Mouse (Mus musculus): ENCODE results near the gene Gm9117. TPM values are rescaled to one million over a fixed set of nuclear protein-coding genes. Genes with fewer than 3 reads are reported as not detected.
"Not testable (repeated sequence)": the region's sequence is repeated elsewhere in the genome, so short reads cannot be mapped to it uniquely, and the experiment has no call there.

Gene Gm9117
- polyA plus RNA-seq (2014; fragmentation: Nextera tagmentation; extraction: Ambion mirVana) = not detected in 2 replicates

DNA sequence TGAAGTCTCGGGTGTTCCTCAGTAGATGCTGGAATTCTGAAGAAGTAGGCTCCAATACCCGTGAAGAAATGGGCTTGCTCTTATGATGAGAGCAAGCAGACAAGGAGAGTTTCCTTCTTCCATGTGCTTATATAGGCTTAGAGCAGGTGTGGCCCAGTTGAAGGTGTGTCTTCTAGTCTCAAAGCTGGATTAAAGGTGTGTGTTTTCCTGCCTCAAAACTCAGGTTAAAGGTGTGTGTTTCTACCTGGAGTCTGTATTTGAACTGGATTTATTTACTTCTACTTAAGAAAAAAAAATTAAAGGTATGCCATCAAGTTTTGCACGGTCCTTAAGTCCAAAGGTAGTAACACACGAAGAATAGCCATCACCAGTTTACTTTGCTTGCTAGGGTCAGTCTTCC lies at the start of gene Gm9117:
Gene Gm9117 (minus strand): TSS at position 101 of the 400 bp plus-strand sequence.
- H3K27me3 ChIP-seq (ENCODE audit: control insufficient read depth, insufficient read depth, low read length); DNase-seq (ENCODE audit: low spot score); H3K9ac ChIP-seq (ENCODE audit: low read length); H3K9me3 ChIP-seq (ENCODE audit: control insufficient read depth, low read length); H3K36me3 ChIP-seq (ENCODE audit: control insufficient read depth, insufficient read depth, low read length); ATAC-seq (replicated peaks; ENCODE audit: low FRiP score); H3K4me3 ChIP-seq (ENCODE audit: low read depth, low read length); H3K4me2 ChIP-seq (ENCODE audit: low read depth, low read length, severe bottlenecking); H3K27ac ChIP-seq (ENCODE audit: low read depth, low read length); H3K4me1 ChIP-seq (replicated peaks; ENCODE audit: control insufficient read depth, insufficient read depth, low read length): not testable (repeated sequence)
- WGBS = 83% methylated on average over 4 of the region's 4 CpGs

DNA sequence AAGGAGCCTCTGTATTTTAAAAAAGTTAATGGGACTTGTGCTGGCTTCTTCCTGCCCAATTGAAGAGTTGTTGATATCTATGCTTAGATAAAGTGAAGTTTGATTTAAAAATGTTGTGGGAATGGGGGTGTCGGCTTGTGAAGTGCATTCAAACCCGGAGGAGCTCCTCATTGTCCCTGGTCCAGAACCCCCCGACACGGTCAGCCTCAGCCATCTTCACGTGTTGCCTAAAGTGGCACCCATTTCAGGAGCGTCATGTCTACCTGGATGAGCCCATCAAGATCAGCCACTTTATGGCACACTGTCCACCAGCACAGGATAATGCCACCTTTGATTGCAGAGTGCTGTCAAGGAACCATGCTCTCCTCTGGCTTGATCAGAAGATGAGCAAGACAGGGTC lies 25.6 kb upstream of the Gm9117 start:
- H3K27me3 ChIP-seq (ENCODE audit: control insufficient read depth, insufficient read depth, low read length); DNase-seq (ENCODE audit: low spot score); H3K9ac ChIP-seq (ENCODE audit: low read length); ATAC-seq (replicated peaks; ENCODE audit: low FRiP score); H3K9me3 ChIP-seq (ENCODE audit: control insufficient read depth, low read length); H3K4me2 ChIP-seq (ENCODE audit: low read depth, low read length, severe bottlenecking); H3K4me1 ChIP-seq (replicated peaks; ENCODE audit: control insufficient read depth, insufficient read depth, low read length); H3K4me3 ChIP-seq (ENCODE audit: low read depth, low read length); H3K27ac ChIP-seq (ENCODE audit: low read depth, low read length); H3K36me3 ChIP-seq (ENCODE audit: control insufficient read depth, insufficient read depth, low read length): not testable (repeated sequence)
- 95% methylated on average over 4 of the region's 6 CpGs for WGBS

GRCm38 (mm10) chr3:93961214-93961613 lies 17.9 kb upstream of the Gm9117 start, which contains the start of gene Tdpoz5:
Gene Tdpoz5 (minus strand): TSS chr3:93961314.
- WGBS = 94% methylated on average over 2 of the region's 4 CpGs
- DNase-seq (ENCODE audit: low spot score); H3K36me3 ChIP-seq (ENCODE audit: control insufficient read depth, insufficient read depth, low read length); H3K9me3 ChIP-seq (ENCODE audit: control insufficient read depth, low read length); H3K4me3 ChIP-seq (ENCODE audit: low read depth, low read length); H3K27ac ChIP-seq (ENCODE audit: low read depth, low read length); ATAC-seq (replicated peaks; ENCODE audit: low FRiP score); H3K27me3 ChIP-seq (ENCODE audit: control insufficient read depth, insufficient read depth, low read length); H3K4me1 ChIP-seq (replicated peaks; ENCODE audit: control insufficient read depth, insufficient read depth, low read length); H3K9ac ChIP-seq (ENCODE audit: low read length); H3K4me2 ChIP-seq (ENCODE audit: low read depth, low read length, severe bottlenecking): not testable (repeated sequence)

- not testable (repeated sequence) for H3K36me3 ChIP-seq (ENCODE audit: control insufficient read depth, insufficient read depth, low read length); H3K27ac ChIP-seq (ENCODE audit: low read depth, low read length); DNase-seq (ENCODE audit: low spot score); ATAC-seq (replicated peaks; ENCODE audit: low FRiP score); H3K9ac ChIP-seq (ENCODE audit: low read length); H3K9me3 ChIP-seq (ENCODE audit: control insufficient read depth, low read length); H3K4me1 ChIP-seq (replicated peaks; ENCODE audit: control insufficient read depth, insufficient read depth, low read length); H3K4me2 ChIP-seq (ENCODE audit: low read depth, low read length, severe bottlenecking); H3K27me3 ChIP-seq (ENCODE audit: control insufficient read depth, insufficient read depth, low read length); H3K4me3 ChIP-seq (ENCODE audit: low read depth, low read length)
- WGBS = no CpG with 5 or more reads among the region's 3 CpGs
Observed at GRCm38 (mm10) chr3:93938386-93938785, 5.0 kb downstream of the Gm9117 start.

Other genes with a start within 250 kb of the Gm9117 start
- not detected in 2 replicates for gene Gm5773, start 170.5 kb downstream of the Gm9117 start, polyA plus RNA-seq (2014; fragmentation: Nextera tagmentation; extraction: Ambion mirVana)
- not detected in 2 replicates for gene Tdpoz4, start 147.1 kb downstream of the Gm9117 start, polyA plus RNA-seq (2014; fragmentation: Nextera tagmentation; extraction: Ambion mirVana)
- gene Tdpoz3, start 117.5 kb downstream of the Gm9117 start, polyA plus RNA-seq (2014; fragmentation: Nextera tagmentation; extraction: Ambion mirVana) = not detected in 2 replicates
- gene Tdpoz5, start 17.8 kb upstream of the Gm9117 start, polyA plus RNA-seq (2014; fragmentation: Nextera tagmentation; extraction: Ambion mirVana) = not detected in 2 replicates
- gene Gm9125, start 111.3 kb upstream of the Gm9117 start, polyA plus RNA-seq (2014; fragmentation: Nextera tagmentation; extraction: Ambion mirVana) = not detected in 2 replicates
- not detected in 2 replicates for gene Gm10697, start 129.1 kb upstream of the Gm9117 start, polyA plus RNA-seq (2014; fragmentation: Nextera tagmentation; extraction: Ambion mirVana)
- gene Gm10696, start 234.7 kb upstream of the Gm9117 start, polyA plus RNA-seq (2014; fragmentation: Nextera tagmentation; extraction: Ambion mirVana) = not detected in 2 replicates

Data from forebrain, embryonic 11.5 days (tissue).